Mouse (Mus musculus) ES-Bruce4 (cell line): ENCODE data around the gene Traf3ip2. TPM values are rescaled to one million over a fixed set of nuclear protein-coding genes. Genes with fewer than 3 reads are reported as not detected.

ENCODE experiments used
- H3K27ac ChIP-seq: 2 replicates; pipeline ENCODE4 v1.5.1; 2012; ENCODE audit warnings: low read length, inconsistent platforms; ENCODE audit not compliant: insufficient read depth
- H3K27me3 ChIP-seq: 2 replicates; pipeline ENCODE4 v1.6.1; 2012; ENCODE audit warnings: mild to moderate bottlenecking, low read length, inconsistent platforms; ENCODE audit not compliant: control insufficient read depth, poor library complexity, insufficient read depth, severe bottlenecking
- H3K36me3 ChIP-seq: 2 replicates; pipeline ENCODE4 v1.6.1; 2012; ENCODE audit warnings: inconsistent platforms, mild to moderate bottlenecking, low read length, moderate library complexity; ENCODE audit not compliant: control insufficient read depth, poor library complexity, insufficient read depth, severe bottlenecking
- H3K4me1 ChIP-seq: one replicate; pipeline ENCODE4 v1.8.1; 2011; ENCODE audit warnings: low read length; ENCODE audit not compliant: control insufficient read depth, insufficient read depth
- H3K4me3 ChIP-seq: 2 replicates; pipeline ENCODE4 v1.5.1; 2011; ENCODE audit warnings: low read depth, mild to moderate bottlenecking, low read length
- H3K9ac ChIP-seq: 2 replicates; pipeline ENCODE4 v1.6.1; 2012; ENCODE audit warnings: low read depth, mild to moderate bottlenecking, inconsistent platforms; ENCODE audit not compliant: poor library complexity, severe bottlenecking
- H3K9me3 ChIP-seq: replicated peaks from 2 replicates; pipeline ENCODE4 v1.6.1; 2012; ENCODE audit warnings: mild to moderate bottlenecking, low read length, inconsistent platforms; ENCODE audit not compliant: control insufficient read depth, poor library complexity, insufficient read depth, severe bottlenecking
- CTCF ChIP-seq: IDR thresholded peaks from one replicate; pipeline ENCODE4 v1.8.1; 2011; ENCODE audit warnings: low read depth, low read length
- EP300 ChIP-seq: IDR thresholded peaks from 2 replicates; pipeline ENCODE4 v1.6.1; 2011; ENCODE audit warnings: low read depth, low read length; ENCODE audit not compliant: insufficient read depth
- POLR2A ChIP-seq: IDR thresholded peaks from one replicate; pipeline ENCODE4 v1.8.1; 2011; ENCODE audit warnings: low read length; ENCODE audit not compliant: insufficient read depth
- polyA plus RNA-seq: library from polyadenylated mRNA; stranded (reverse); fragments of >200 nt; gene quantifications from 2 replicates; pipeline ENCODE4 v1.2.4, GENCODE M21; 2011; ENCODE audit warnings: low read depth; ENCODE audit not compliant: missing spikeins, insufficient read depth, insufficient read length

Traf3ip2 gene
- polyA plus RNA-seq, 1 experiment, result 11.9 TPM

DNA sequence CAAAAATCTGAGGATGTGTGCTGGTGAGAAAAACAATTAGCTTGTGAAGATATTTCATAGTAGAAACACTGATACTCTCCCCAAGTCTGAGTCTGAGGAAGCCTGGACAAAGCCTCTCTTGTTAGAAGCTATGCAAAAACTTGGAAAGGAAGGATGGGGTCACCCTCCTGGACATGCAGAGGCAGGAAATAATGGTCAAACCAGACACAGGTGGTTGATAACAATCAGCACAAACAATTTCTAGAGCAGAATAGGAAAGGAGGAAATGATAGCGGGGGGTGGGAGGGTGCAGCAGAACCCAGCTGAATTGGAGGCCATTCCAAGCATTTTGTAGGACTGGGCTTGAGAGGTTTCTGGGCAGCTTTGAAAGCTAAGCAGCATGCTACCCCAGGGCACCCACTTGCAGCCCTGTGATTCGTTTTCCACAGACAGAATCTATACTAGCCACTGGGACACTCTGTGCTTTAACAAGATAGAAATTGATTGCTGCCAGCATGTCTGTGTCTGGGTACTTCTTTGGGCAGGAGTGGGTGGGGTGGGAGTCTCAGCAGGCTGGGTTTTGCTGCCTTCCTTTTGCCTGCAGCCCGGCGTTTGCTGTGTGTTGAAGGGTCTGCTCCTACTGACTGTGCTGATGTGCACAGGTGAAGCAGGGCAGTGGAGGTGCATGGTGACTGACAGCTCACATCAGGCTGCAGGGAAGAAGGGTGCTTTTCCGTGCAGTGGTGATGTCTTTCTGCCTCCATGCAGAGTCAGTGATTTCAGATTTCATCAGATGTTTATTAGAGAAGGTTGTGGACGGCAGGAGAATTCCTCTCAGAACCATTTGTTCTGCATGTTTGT, 33.3 kb downstream of the Traf3ip2 start:
- H3K4me1 ChIP-seq, result no peaks in the 10 kb centered on the region
- TF ChIP-seq CTCF, result no peak
- TF ChIP-seq POLR2A, result no peak
- no peak for TF ChIP-seq EP300
- H3K9ac ChIP-seq, result no peak overlapping the region
- peaks cover 5% of the 10 kb centered on the region; the same call in 1 of the 2 replicates for H3K36me3 ChIP-seq
- H3K4me3 ChIP-seq, result no peak overlapping the region
- no peak overlapping the region for H3K27ac ChIP-seq
- H3K27me3 ChIP-seq, result no peaks in the 10 kb centered on the region
- H3K9me3 ChIP-seq, result no peaks in the 10 kb centered on the region

DNA sequence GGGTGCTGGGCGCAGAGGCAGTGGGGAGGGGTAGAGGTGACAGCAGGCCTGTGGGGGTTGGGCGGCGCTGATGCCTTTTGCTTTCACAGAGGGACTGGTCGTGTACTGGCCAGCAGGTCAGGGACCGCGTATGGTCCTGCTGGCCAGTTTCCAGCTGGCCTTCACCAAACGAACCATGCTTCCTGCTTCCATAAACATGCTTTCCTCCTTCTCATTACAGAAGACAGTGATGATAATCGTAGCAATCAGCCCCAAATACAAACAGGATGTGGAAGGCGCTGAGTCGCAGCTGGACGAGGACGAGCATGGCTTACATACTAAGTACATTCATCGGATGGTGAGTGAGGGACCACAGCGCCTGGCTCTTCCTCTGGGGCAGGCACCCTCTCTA, 33.9 kb downstream of the Traf3ip2 start:
- peaks cover 5% of the 10 kb centered on the region; the same call in 1 of the 2 replicates for H3K36me3 ChIP-seq
- H3K4me1 ChIP-seq, result no peaks in the 10 kb centered on the region
- TF ChIP-seq POLR2A (no peak), EP300 (no peak), CTCF (no peak)
- H3K9ac ChIP-seq, result no peak overlapping the region
- no peaks in the 10 kb centered on the region for H3K27me3 ChIP-seq
- no peak overlapping the region for H3K27ac ChIP-seq
- H3K4me3 ChIP-seq, result no peak overlapping the region
- H3K9me3 ChIP-seq, result no peaks in the 10 kb centered on the region

DNA sequence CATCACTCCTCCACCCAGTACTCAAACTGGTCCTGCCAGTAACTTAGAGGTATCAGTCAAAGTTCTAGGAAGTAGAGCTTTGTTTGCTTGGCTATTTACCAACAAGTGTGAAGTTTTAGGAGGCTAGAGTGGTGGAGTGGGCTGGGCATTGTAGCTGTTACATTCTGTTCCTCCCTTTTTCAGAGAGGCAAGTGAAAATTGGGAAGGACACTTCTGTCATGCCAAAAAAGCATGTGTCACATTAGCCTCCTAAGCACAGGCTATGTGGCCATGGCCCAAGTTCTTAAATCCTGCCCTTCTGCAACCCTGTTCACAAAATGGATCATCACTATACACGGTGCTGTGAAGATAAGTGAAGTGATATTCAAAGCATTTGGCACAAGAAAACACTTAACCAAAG, 34.4 kb downstream of the Traf3ip2 start:
- Histone ChIP-seq H3K36me3 (peaks cover 6% of the 10 kb centered on the region; the same call in 1 of the 2 replicates), H3K27me3 (no peaks in the 10 kb centered on the region), H3K9me3 (no peaks in the 10 kb centered on the region), H3K4me3 (no peak overlapping the region), H3K9ac (no peak overlapping the region), H3K27ac (no peak overlapping the region), H3K4me1 (no peaks in the 10 kb centered on the region)
- TF ChIP-seq EP300, result no peak
- no peak for TF ChIP-seq CTCF
- no peak for TF ChIP-seq POLR2A

DNA sequence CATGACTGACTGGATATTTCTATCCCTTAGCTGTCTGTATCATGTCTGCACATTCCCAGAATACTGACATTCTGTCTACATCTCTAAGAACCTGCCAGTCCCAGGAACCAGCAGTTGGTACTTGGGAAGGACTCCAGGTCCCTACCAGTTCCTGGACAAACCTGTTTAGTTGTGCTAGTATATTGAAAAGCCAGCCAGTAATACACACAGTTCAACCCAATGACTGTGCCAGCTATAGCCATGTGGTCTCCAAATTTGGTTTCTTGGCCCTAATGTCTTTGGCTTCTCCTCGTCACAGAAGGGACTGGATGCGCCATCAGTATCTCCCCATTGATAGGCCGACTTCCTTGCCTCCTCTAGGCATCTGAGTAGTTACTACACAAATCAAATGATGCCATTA, 35.5 kb downstream of the Traf3ip2 start:
- H3K4me3 ChIP-seq, result no peak overlapping the region
- no peaks in the 10 kb centered on the region for H3K4me1 ChIP-seq
- H3K27me3 ChIP-seq, result no peaks in the 10 kb centered on the region
- no peak overlapping the region for H3K9ac ChIP-seq
- no peaks in the 10 kb centered on the region for H3K9me3 ChIP-seq
- no peak for TF ChIP-seq CTCF
- no peak for TF ChIP-seq POLR2A
- no peak for TF ChIP-seq EP300
- H3K36me3 ChIP-seq, result peaks cover 6% of the 10 kb centered on the region; the same call in 1 of the 2 replicates
- H3K27ac ChIP-seq, result no peak overlapping the region

DNA sequence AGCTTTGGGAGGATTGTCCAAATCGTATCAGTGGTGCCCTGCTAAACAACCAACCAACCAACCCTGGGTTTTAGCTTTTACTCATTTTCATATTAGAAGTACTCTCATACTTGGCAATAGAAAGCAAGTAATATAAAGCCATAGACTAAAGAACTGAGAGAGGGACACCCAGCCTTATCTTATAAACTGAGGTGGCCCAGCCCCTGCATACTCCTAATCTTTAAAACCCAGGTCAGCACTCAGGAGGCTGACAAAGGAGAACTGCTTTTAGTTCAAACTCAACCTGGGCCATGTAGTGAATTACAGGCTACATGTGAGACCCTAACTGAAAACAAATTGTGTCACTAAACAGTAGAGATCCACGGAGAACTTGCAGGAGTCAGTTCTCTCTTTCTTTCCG, 36.8 kb downstream of the Traf3ip2 start:
- H3K27me3 ChIP-seq, result no peaks in the 10 kb centered on the region
- H3K27ac ChIP-seq, result no peak overlapping the region
- H3K9ac ChIP-seq, result no peak overlapping the region
- TF ChIP-seq EP300, result no peak
- TF ChIP-seq POLR2A, result no peak
- TF ChIP-seq CTCF, result no peak
- H3K4me3 ChIP-seq, result no peak overlapping the region
- H3K4me1 ChIP-seq, result no peaks in the 10 kb centered on the region
- H3K36me3 ChIP-seq, result peaks cover 6% of the 10 kb centered on the region; the same call in 1 of the 2 replicates
- H3K9me3 ChIP-seq, result no peaks in the 10 kb centered on the region

DNA sequence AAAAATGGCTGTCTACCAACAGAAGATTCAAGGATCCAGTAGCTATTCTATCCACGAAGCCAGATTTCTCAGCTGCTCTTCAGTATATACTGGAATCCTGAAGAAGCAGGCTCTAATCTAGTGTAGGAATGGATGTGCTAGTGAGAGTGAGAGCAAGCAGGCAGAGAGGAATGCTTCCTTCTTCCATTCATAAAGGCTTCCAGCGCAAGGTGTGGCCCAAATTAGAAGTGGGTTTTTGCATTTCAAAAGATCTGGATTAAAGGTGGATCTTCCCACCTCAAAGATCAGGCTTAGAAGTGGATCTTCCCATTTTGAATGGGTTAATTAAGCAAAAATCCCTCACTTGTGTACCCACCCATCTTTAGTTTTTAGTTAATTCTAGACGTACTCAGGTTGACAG, 37.6 kb downstream of the Traf3ip2 start:
- H3K4me3 ChIP-seq, result no peak overlapping the region
- no peak overlapping the region for H3K9ac ChIP-seq
- no peak overlapping the region for H3K27ac ChIP-seq
- peaks cover 6% of the 10 kb centered on the region; the same call in 1 of the 2 replicates for H3K36me3 ChIP-seq
- TF ChIP-seq CTCF (no peak), POLR2A (no peak), EP300 (no peak)
- H3K9me3 ChIP-seq, result no peaks in the 10 kb centered on the region
- no peaks in the 10 kb centered on the region for H3K4me1 ChIP-seq
- no peaks in the 10 kb centered on the region for H3K27me3 ChIP-seq
